Mouse (Mus musculus) CH12.LX (cell line): ENCODE data around the gene Plpp3.

ENCODE experiments used
- ELF1 ChIP-seq: IDR thresholded peaks from 2 replicates; pipeline ENCODE4 v1.6.1; 2014; ENCODE audit warnings: low read depth, mild to moderate bottlenecking, inconsistent platforms, low read length, improper control_type of control experiment
- KAT2A ChIP-seq: IDR thresholded peaks from 2 replicates; pipeline ENCODE4 v1.6.1; 2012; ENCODE audit warnings: low read length, improper control_type of control experiment, inconsistent platforms; ENCODE audit not compliant: insufficient replicate concordance
- POLR2A ChIP-seq: IDR thresholded peaks from 2 replicates; pipeline ENCODE4 v1.6.1; 2011; ENCODE audit warnings: low read depth, mild to moderate bottlenecking, improper control_type of control experiment, low read length
- ZC3H11A ChIP-seq: IDR thresholded peaks from 2 replicates; pipeline ENCODE4 v1.6.1; 2012; ENCODE audit warnings: low read depth, mild to moderate bottlenecking, inconsistent platforms, low read length, improper control_type of control experiment

DNA sequence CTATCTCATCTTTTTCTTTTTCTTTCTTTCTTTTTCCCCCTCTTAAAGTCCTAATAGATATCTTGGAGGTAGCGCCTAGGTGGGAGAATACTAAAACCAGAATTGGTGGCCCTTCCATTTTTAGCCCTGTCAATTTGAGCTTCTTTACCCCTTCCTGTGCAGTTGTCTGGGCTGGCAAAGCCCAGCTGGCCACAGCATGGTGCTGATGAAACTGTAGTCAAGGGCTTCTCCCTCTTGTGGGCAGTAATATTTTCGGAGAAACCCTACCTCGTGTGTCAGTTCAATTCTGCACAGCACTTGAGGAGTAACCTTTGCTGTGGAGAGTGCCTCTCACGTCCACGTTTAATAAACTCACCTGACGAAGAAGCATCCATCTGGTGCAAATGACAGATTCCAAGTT, 4.9 kb downstream of the Plpp3 start:
- no peak for TF ChIP-seq KAT2A
- no peak for TF ChIP-seq POLR2A
- no peak for TF ChIP-seq ZC3H11A
- TF ChIP-seq ELF1 = no peak
